Mouse (Mus musculus) colon, adult 2 months (tissue): Measurements from ENCODE around the gene Cdc6. TPM values are rescaled to one million over a fixed set of nuclear protein-coding genes. Genes with fewer than 3 reads are reported as not detected.

Experiments used
- polyA plus RNA-seq: library from polyadenylated mRNA; depleted of rRNA; stranded (reverse); fragments of >200 nt; gene quantifications from 2 replicates; pipeline ENCODE4 v1.2.3, GENCODE M21; 2012; rRNA removed

Cdc6 gene
- polyA plus RNA-seq, result 0.47 and 0.62 TPM in 2 replicates

GRCm38 (mm10) chr11:98907437-98908173 is at the start of gene Cdc6:
Cdc6 (plus strand) TSS chr11:98907801.

DNA sequence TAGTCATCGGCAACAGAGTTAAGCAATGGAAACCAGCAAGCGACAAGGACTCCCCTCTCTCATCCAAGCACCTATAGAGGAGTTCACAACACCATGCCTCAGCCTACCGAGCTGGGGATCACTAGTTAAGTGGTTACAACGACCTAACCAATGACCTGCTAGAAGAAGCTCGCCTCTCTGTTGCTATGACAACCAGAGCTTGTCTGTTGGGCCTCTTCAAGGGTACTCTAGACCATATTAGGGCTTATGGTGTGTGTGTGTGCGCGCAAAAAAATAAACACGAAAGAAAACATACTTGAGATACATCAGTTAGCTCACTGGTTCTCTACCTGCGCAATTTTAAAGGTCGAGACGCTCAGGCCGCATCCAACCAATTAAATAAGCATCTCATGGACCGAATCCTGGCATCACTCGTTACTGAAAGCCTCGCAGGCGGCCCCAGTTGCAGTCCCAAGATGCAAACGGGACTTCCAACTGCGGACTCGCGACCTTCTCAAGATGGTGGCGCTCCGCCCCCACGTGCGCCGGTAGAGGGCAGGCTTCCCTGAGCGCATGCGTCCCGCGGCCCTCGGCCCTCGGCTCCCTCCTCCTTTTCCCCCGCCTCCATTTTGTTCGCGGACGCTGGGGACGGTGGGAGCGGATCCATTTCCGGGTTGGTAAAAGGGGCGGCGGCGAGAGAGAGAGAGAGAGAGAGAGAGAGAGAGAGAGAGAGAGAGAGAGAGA is 44.4 kb upstream of the Cdc6 start, which contains the start of gene Wipf2:
Gene Wipf2 (plus strand): TSS at position 611 of the 723 bp plus-strand sequence.

DNA sequence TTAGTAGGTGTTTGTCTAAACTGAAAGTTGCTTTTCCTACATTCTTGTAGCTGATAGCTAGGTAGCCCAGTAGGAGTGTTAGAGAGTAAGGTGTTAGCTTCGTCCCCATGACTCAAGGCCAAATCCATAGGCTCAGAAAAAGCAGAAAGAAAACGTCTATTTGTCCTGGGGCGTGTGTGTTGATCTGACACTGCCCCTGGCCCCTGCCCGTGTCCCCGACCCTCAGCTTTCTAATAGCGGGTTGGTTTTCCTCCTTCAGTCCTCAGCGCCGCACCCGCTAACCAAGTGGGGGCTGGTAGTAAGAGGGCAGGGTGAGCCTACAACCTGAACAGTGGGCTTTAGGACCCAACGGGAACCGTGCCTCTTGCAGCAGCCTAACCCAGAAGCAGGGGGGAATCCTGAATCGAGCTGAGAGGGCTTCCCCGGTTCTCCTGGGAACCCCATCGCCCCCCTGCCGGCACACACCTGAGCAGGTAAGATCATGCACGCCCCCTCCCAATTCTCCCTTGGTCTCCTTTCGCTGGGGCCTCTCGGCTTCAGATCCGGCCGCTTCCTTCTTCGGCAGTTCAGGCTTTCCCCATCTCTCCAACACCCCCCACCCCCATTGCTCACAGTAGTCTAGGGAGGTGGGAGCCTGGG is 20.0 kb downstream of the Cdc6 start, which contains the start of gene Rara:
Gene Rara (plus strand): TSS at position 381 of the 639 bp plus-strand sequence.

Other genes with a start within 250 kb of the Cdc6 start
- gene Gsdma, start 243.4 kb upstream of the Cdc6 start, polyA plus RNA-seq, result 0.69 and 0.73 TPM in 2 replicates
- 141 and 155 TPM in 2 replicates for gene Psmd3, start 225.2 kb upstream of the Cdc6 start, polyA plus RNA-seq
- 0.15 TPM in 1 of 2 replicates, not detected in the other for gene Csf3, start 206.5 kb upstream of the Cdc6 start, polyA plus RNA-seq
- gene Med24, start 178.4 kb upstream of the Cdc6 start, polyA plus RNA-seq, result 55.2 and 59.0 TPM in 2 replicates
- gene Thra, start 167.2 kb upstream of the Cdc6 start, polyA plus RNA-seq, result 92.5 and 95.9 TPM in 2 replicates
- 109 and 137 TPM in 2 replicates for gene Nr1d1, start 132.5 kb upstream of the Cdc6 start, polyA plus RNA-seq
- gene Msl1, start 112.3 kb upstream of the Cdc6 start, polyA plus RNA-seq, result 41.3 and 41.4 TPM in 2 replicates
- 29.8 and 31.0 TPM in 2 replicates for gene Casc3, start 102.9 kb upstream of the Cdc6 start, polyA plus RNA-seq
- gene Rapgefl1, start 71.0 kb upstream of the Cdc6 start, polyA plus RNA-seq, result 101 and 113 TPM in 2 replicates
- 13.4 and 17.6 TPM in 2 replicates for gene Wipf2, start 44.2 kb upstream of the Cdc6 start, polyA plus RNA-seq
- 29.3 and 34.7 TPM in 2 replicates for gene Rara, start 20.0 kb downstream of the Cdc6 start, polyA plus RNA-seq
- gene Gjd3, start 75.2 kb downstream of the Cdc6 start, polyA plus RNA-seq, result 3.7 and 5.6 TPM in 2 replicates
- 4.7 and 5.1 TPM in 2 replicates for gene Top2a, start 116.4 kb downstream of the Cdc6 start, polyA plus RNA-seq
- gene Igfbp4, start 133.4 kb downstream of the Cdc6 start, polyA plus RNA-seq, result 226 and 235 TPM in 2 replicates
- gene Tns4, start 181.5 kb downstream of the Cdc6 start, polyA plus RNA-seq, result 114 and 144 TPM in 2 replicates
- 3.1 and 4.5 TPM in 2 replicates for gene Ccr7, start 247.3 kb downstream of the Cdc6 start, polyA plus RNA-seq